Mouse (Mus musculus) adrenal gland, postnatal 14 days (tissue): ENCODE measurements around the gene Olfr417. TPM values are rescaled to one million over a fixed set of nuclear protein-coding genes. Genes with fewer than 3 reads are reported as not detected.
"Not testable (repeated sequence)": the region's sequence is repeated elsewhere in the genome, so short reads cannot be mapped to it uniquely, and the experiment has no call there.

ENCODE experiments used
- DNase-seq: peaks from one replicate; pipeline ENCODE4 v3.0.0; 2021; ENCODE audit warnings: mixed read lengths
- long read RNA-seq, 2 experiments: library from polyadenylated mRNA; stranded (forward); transcript quantifications; one replicate each; pipeline ENCODE4 v2.0.0; 2021
- total RNA-seq: library from RNA; stranded (reverse); gene quantifications from 2 replicates; pipeline ENCODE4 v1.2.3, GENCODE M21; 2021

Gene Olfr417
- not detected in 2 replicates for total RNA-seq
- long read RNA-seq, experiment 1, result 0 reads
- long read RNA-seq, experiment 2, result 0 reads

GRCm38 (mm10) chr1:174364882-174365451, at the start of gene Olfr417:
Gene Olfr417 (plus strand): TSS chr1:174365122.
- no peak for DNase-seq

DNA sequence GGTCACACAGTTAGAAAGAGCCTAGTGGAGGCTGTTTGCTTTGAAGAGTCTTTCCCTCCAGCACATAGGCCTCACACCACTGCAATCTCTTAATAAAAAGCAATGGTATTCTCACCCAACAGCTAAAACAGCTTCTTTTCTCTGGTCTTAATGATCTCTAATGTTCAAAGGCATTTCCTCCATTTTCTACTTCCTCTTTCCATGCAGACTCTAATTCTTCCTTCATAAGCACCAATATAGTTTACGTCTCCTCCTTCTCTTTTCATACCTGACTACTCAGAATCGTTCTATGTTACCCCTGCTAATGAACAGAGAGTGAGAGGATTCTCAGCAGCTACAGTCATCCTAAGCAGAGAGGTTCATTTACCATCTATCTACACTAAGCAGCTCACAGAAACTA, 47.6 kb upstream of the Olfr417 start:
- DNase-seq, result no peak

GRCm38 (mm10) chr1:174330218-174330617, 34.7 kb upstream of the Olfr417 start, which contains the start of gene Mptx1:
Gene Mptx1 (plus strand): TSS chr1:174330518.
- DNase-seq, result no peak

DNA sequence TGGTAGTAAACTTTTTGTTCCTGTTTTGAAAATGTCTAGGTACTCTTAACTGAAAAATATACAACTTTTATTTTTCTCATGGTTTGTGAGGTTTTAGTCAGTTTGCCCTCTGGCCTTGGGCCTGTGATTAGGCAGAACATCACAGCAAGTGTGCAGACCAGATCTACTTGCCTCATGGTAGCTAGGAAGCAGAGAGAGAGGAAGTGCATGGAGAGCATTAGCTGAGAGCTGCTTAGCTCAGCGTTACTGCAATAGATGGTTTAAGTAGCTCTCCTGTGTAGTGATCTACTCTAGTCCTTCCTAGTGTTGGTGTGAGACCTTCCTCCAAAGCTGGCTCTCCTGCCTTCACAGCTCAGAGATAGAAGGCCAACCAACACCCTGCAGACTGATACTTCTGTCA, 11.3 kb upstream of the Olfr417 start:
- not testable (repeated sequence) for DNase-seq

GRCm38 (mm10) chr1:174354640-174355039, 10.3 kb upstream of the Olfr417 start:
- DNase-seq, result no peak

- no peak for DNase-seq
Measured at GRCm38 (mm10) chr1:174373799-174374198, 8.9 kb downstream of the Olfr417 start.

GRCm38 (mm10) chr1:174390746-174391145, 25.8 kb downstream of the Olfr417 start, which contains the start of gene Olfr248:
Gene Olfr248 (plus strand): TSS chr1:174391046.
- no peak for DNase-seq

GRCm38 (mm10) chr1:174422959-174423358, 58.0 kb downstream of the Olfr417 start:
- no peak for DNase-seq

GRCm38 (mm10) chr1:174423764-174424163, 58.8 kb downstream of the Olfr417 start, which contains the start of gene Olfr414:
Gene Olfr414 (plus strand): TSS chr1:174424064.
- DNase-seq, result no peak

Other genes with a start within 250 kb of the Olfr417 start
- not detected in 2 replicates for gene Olfr231, start 244.0 kb upstream of the Olfr417 start, total RNA-seq
- gene Olfr424, start 233.6 kb upstream of the Olfr417 start, total RNA-seq, result not detected in 2 replicates
- gene Olfr420, start 209.5 kb upstream of the Olfr417 start, total RNA-seq, result not detected in 2 replicates
- gene Spta1, start 192.3 kb upstream of the Olfr417 start, total RNA-seq, result 4.7 and 8.0 TPM in 2 replicates
- not detected in 2 replicates for gene Olfr419, start 113.1 kb upstream of the Olfr417 start, total RNA-seq
- gene Mptx1, start 34.6 kb upstream of the Olfr417 start, total RNA-seq, result not detected in 2 replicates
- not detected in 2 replicates for gene Olfr248, start 25.9 kb downstream of the Olfr417 start, total RNA-seq
- not detected in 2 replicates for gene Olfr414, start 58.9 kb downstream of the Olfr417 start, total RNA-seq
- gene Olfr220, start 77.0 kb downstream of the Olfr417 start, total RNA-seq, result not detected in 2 replicates
- 2.9 and 3.6 TPM in 2 replicates for gene Fmn2, start 136.7 kb downstream of the Olfr417 start, total RNA-seq